Mouse (Mus musculus) bone marrow, adult 2 months (tissue): ENCODE results near the gene Pld5. TPM values are rescaled to one million over a fixed set of nuclear protein-coding genes. Genes with fewer than 3 reads are reported as not detected.

Experiments used
- H3K27ac ChIP-seq: fragments of 200-500 bp; 2 replicates; pipeline ENCODE4 v1.5.1; 2012; ENCODE audit warnings: low read depth, mild to moderate bottlenecking, control low read depth, inconsistent platforms, low read length; ENCODE audit not compliant: control insufficient read depth, poor library complexity, insufficient read depth
- H3K4me1 ChIP-seq: fragments of 200-500 bp; 2 replicates; pipeline ENCODE4 v1.6.1; 2011; ENCODE audit warnings: low read length; ENCODE audit not compliant: control insufficient read depth, insufficient read depth
- H3K4me3 ChIP-seq: fragments of 200-500 bp; replicated peaks from 2 replicates; pipeline ENCODE3; 2011; ENCODE audit warnings: mild to moderate bottlenecking, low read depth, low read length, control low read depth; ENCODE audit not compliant: control insufficient read depth
- CTCF ChIP-seq: fragments of 200-500 bp; IDR thresholded peaks from 2 replicates; pipeline ENCODE4 v1.5.1; 2011; ENCODE audit warnings: low read length, control low read depth; ENCODE audit not compliant: control insufficient read depth, insufficient read depth
- POLR2A ChIP-seq: fragments of 200-500 bp; IDR thresholded peaks from 2 replicates; pipeline ENCODE4 v1.6.1; 2011; ENCODE audit warnings: low read depth, mild to moderate bottlenecking, control low read depth, low read length, borderline replicate concordance; ENCODE audit not compliant: control insufficient read depth
- WGBS: fragments of 180-500 bp; shearing (Covaris S2); methylation state at CpG from one replicate; pipeline ENCODE4 v1.1.7; 2018; 5-methylcytosine and 5-hydroxymethylcytosine counted together
- polyA plus RNA-seq: library from polyadenylated mRNA; stranded (reverse); fragments of >200 nt; gene quantifications from 2 replicates; pipeline ENCODE4 v1.2.4, GENCODE M21; 2011; ENCODE audit warnings: low replicate concordance; ENCODE audit not compliant: missing spikeins, insufficient read depth, insufficient read length

The Pld5 gene
- polyA plus RNA-seq, 1 experiment: not detected

DNA sequence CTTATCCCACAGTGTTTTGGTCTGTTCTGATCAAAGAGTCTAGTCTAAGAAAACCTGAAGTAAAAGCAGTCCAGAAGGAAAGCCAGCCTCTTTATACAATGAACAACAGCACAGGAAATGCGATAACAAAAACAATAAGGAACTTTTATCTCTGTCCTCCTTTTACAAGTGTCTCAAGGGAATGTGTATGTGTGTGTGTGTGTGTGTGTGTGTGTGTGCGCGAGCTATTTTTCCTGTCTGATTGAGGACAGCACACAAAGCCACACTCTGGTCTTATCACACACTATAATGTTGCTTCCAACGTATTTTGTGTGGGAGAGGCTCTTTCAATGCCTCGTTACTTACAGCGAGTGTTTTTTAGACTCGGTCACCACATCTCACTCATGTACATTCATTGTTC lies 196.7 kb downstream of the Pld5 start:
- Histone ChIP-seq H3K27ac (no peak overlapping the region), H3K4me1 (no peaks in the 10 kb centered on the region), H3K4me3 (no peak overlapping the region)
- 53% methylated on average over 7 of the region's 7 CpGs for WGBS
- TF ChIP-seq POLR2A: no peak
- TF ChIP-seq CTCF: no peak

DNA sequence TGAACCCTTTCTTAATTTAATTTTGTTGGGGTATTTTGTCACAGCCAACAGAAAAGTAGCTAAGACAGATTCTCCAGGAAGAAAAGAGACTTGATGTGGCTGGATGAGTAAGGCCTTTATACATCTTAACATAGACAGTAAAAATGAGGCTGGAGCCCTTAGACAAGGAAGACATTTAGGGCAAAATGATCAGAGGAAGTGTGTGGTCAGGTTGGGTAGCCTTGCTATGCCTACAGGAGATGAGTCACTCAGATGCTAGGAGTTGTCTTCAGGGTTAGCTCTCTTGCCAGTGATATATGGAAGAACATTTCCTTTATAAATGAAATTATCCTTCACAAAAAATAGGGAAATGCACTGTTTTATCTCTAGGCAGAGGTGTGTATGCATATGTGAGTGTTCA lies 198.3 kb downstream of the Pld5 start:
- H3K4me3 ChIP-seq: no peak overlapping the region
- no peak overlapping the region for H3K27ac ChIP-seq
- H3K4me1 ChIP-seq: no peaks in the 10 kb centered on the region
- no peak for TF ChIP-seq CTCF
- TF ChIP-seq POLR2A: no peak

DNA sequence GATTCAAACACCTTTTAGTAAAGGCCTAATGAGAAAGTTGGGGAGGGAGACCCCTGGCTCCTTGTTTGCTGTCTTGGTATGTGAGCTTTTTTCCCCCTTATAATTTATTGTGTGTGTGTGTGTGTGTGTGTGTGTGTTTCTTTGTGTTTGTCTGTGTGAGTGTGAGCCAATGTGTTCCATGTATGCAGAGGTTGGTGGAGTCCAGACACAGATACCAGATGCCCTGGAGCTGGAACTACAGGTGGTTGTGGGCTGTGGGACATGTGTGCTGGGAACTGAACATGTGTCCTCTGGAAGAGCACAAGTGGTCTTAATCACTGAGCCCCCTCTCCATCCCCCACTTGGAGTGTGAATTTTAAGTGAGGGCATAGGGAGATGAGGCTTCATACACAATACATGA lies 199.3 kb downstream of the Pld5 start:
- Histone ChIP-seq H3K4me1 (no peaks in the 10 kb centered on the region), H3K4me3 (no peak overlapping the region), H3K27ac (no peak overlapping the region)
- TF ChIP-seq CTCF: no peak
- no peak for TF ChIP-seq POLR2A

DNA sequence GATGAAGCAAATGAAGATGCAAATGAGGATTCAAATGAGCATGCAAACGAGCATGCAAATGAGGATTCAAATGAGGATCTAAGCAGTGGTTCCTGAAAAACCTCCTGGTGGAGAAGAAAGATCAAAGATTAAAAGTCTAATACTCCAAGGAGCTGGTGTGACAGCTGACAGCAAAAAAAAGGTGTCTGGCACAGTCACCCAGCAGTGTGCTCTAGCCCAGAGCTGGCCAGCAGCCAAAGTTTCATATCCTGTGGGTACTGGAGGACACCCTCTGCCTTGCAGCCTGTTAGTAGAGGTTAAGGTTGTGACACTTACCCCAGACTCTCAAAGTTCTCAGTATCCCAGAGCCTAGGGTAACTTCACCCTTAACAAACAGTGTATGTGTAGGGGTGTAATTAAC lies 199.7 kb downstream of the Pld5 start:
- no peak for TF ChIP-seq POLR2A
- no peak for TF ChIP-seq CTCF
- Histone ChIP-seq H3K4me1 (no peaks in the 10 kb centered on the region), H3K27ac (no peak overlapping the region), H3K4me3 (no peak overlapping the region)
- 33% methylated on average over 1 of the region's 1 CpGs for WGBS

DNA sequence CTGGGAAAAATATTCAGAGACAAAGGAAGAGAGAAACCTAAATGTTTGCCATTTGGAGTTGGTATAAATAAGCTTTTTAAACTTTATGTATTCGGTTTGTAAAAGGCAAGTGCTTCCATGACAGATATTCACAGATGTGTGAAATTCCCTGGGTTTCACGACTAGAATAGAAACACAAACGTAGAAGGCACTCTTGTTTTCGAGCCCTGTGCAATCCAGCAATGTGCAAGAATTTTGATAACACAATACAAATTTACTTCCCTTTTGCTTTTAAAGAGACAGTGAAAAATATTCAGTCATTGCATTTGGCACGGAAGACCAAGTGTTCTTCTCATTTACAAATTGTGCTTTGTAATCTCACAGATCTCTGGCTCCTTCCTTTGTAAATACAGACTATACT lies 200.6 kb downstream of the Pld5 start:
- WGBS: 5% methylated on average over 5 of the region's 5 CpGs
- H3K4me1 ChIP-seq: no peaks in the 10 kb centered on the region
- H3K4me3 ChIP-seq: no peak overlapping the region
- TF ChIP-seq CTCF (no peak), POLR2A (no peak)
- no peak overlapping the region for H3K27ac ChIP-seq

DNA sequence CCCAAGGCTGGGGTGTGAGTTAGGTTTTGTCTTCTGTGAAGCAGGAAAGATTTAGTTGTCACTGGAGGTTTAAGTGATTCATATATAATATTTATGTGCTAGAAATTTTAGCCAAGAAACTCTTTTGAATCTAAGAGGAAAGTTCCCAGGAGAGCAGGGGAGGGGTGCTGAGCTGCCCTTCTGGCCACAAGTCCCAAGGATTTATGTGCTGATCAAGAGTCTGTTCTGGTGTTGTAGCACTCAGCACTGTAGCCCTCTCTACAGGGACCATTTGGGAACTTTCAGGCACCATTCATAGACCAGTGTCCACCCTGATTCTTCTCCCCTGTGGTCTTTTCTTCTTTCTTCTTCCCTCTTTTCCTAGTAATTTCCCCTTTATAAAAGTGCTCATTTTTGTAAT lies 209.8 kb downstream of the Pld5 start:
- TF ChIP-seq POLR2A (no peak), CTCF (no peak)
- H3K4me3 ChIP-seq: no peak overlapping the region
- no peaks in the 10 kb centered on the region for H3K4me1 ChIP-seq
- no peak overlapping the region for H3K27ac ChIP-seq

DNA sequence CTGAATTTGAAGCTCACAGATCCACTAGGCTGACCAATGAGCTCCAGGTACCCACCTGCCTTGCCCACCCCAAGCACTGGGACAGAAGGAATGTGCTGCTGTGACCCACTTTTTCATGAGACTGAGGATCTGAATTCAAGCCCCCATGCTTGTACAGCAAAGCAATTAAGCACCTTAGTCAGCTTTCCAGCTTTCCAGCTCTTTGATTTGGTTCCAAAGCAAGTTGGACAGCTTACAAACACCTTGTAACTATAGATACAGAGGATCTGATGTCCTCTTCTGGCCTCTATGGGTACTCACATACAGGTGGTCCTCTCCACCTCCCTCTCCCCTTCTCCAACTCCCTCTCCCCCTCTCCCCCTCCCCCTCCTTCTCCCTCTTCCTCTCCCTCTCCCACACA lies 210.6 kb downstream of the Pld5 start:
- no peak overlapping the region for H3K4me3 ChIP-seq

DNA sequence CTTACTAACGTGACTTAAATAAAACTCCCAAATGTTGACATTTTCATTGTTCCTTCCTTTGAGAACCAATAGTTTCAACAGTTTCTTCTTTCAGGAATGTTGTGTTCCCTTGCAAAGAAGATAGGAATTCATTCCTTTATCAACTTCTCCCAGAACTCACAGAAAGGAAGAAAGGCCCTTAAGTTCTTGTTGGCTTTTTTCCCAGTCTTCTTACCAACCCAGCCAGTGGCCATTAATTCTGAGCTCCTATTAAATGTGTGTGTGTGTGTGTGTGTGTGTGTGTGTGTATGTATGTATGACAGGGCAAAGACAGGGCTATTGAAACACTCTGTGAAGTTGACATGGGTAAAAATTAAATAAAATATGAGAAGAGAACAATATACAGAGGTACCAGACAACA lies 221.5 kb downstream of the Pld5 start:
- no peaks in the 10 kb centered on the region for H3K4me1 ChIP-seq
- no peak for TF ChIP-seq POLR2A
- TF ChIP-seq CTCF: no peak
- WGBS: 32% methylated on average over 1 of the region's 1 CpGs
- no peak overlapping the region for H3K27ac ChIP-seq
- no peak overlapping the region for H3K4me3 ChIP-seq

More for the DNA sequence above, 210.6 kb downstream of the Pld5 start:
- Histone ChIP-seq H3K27ac (no peak overlapping the region), H3K4me1 (no peaks in the 10 kb centered on the region)
- no peak for TF ChIP-seq POLR2A
- TF ChIP-seq CTCF: no peak

DNA sequence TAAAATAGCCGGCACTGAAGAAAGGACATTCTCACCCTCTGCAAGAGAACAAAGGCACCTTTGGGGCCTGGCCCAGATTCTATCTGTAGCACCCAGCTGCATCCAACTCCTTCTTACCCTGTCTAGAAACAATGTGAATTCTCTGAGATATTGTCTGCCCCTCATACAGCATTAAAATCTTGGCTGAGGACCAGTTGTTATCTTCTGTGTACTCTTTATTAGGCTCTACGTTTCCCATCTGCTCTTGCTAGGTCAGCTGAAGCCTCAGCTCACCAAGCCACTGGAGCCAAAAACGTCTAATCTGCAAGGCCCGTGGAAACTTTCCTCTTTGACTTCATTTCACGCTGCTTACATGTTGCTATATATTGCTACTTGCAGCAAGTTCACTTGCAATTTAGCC lies 228.1 kb downstream of the Pld5 start:
- TF ChIP-seq CTCF (no peak), POLR2A (no peak)
- Histone ChIP-seq H3K27ac (no peak overlapping the region), H3K4me3 (no peak overlapping the region), H3K4me1 (no peaks in the 10 kb centered on the region; the same call in 1 of the 2 replicates)
- WGBS: 63% methylated on average over 5 of the region's 5 CpGs

DNA sequence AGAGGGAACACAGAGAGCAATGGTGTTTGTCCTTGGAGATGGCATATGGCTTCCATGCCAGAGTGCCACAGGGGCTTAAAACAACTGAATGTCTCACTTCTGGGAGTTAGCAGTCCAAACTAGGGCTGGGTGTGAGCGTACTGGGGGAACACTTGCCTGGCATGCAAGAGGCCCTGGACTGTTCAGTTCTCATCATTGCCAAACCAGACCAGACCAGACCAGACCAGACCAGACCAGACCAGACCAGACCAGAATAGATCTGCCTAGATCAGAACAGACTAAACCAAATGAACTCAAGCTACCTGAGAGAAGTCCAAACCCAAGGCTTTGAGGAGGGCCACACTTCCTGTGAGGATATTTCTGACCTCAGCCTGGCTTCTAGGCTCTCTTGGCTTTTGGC lies 228.7 kb downstream of the Pld5 start:
- 74% methylated on average over 1 of the region's 1 CpGs for WGBS
- TF ChIP-seq POLR2A: no peak
- Histone ChIP-seq H3K4me3 (no peak overlapping the region), H3K4me1 (no peaks in the 10 kb centered on the region; the same call in 1 of the 2 replicates), H3K27ac (no peak overlapping the region)

DNA sequence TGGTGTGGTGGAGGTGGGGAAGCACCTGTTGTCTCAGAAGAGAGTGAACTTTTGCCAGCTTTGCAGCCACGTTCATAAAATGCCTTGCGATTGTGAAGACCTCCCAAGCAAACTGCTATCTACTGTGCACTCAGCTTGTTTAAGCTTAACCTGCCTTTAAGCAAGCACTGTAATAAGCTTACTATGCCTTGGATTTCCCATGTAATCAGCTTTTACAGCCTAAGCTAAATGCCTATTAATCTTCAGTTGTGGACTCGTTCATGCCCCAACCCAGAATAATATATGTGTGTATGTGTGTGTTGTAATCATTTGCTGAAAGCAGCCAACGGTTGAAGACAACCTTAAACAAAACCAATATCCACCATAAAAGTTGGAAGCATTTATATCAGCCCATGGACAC lies 232.1 kb downstream of the Pld5 start:
- H3K4me3 ChIP-seq: no peak overlapping the region
- no peaks in the 10 kb centered on the region; the same call in 1 of the 2 replicates for H3K4me1 ChIP-seq
- 64% methylated on average over 4 of the region's 4 CpGs for WGBS
- no peak overlapping the region for H3K27ac ChIP-seq
- no peak for TF ChIP-seq CTCF
- TF ChIP-seq POLR2A: no peak
